Mouse (Mus musculus) left cerebral cortex, adult 11 months (tissue): Measurements from ENCODE around the gene Efemp2.
"Not testable (repeated sequence)": the region's sequence is repeated elsewhere in the genome, so short reads cannot be mapped to it uniquely, and the experiment has no call there.

Source experiments
- DNase-seq: peaks from one replicate; pipeline ENCODE4 v3.0.0; 2022; ENCODE audit warnings: low spot score

Gene Efemp2

GRCm38 (mm10) chr19:5477668-5478300, 4.0 kb downstream of the Efemp2 start:
- DNase-seq = no peak

DNA sequence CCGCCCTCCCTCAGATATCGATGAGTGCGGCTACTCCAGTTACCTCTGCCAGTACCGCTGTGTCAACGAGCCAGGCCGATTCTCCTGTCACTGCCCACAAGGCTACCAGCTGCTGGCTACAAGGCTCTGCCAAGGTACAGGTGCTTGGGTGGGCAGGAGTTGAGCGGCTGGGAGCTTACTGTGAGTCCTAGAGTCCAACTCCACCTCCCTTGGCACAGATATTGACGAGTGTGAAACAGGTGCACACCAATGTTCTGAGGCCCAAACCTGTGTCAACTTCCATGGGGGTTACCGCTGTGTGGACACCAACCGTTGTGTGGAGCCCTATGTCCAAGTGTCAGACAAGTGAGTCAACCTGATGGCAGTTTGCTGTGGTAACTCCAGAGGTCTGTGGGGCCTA, 6.3 kb downstream of the Efemp2 start:
- DNase-seq = no peak

DNA sequence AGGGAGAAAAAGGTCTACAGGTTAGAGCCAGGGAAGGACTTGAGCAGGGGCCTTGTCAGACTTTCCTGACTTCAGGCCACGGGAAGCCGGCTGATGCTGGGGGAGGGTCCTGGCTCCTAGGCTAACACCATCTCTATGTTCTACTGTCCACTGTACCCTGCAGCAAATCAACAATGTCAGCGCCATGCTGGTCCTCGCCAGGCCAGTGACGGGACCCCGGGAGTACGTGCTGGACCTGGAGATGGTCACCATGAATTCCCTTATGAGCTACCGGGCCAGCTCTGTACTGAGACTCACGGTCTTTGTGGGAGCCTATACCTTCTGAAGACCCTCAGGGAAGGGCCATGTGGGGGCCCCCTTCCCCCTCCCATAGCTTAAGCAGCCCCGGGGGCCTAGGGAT, 7.6 kb downstream of the Efemp2 start:
- no peak for DNase-seq

DNA sequence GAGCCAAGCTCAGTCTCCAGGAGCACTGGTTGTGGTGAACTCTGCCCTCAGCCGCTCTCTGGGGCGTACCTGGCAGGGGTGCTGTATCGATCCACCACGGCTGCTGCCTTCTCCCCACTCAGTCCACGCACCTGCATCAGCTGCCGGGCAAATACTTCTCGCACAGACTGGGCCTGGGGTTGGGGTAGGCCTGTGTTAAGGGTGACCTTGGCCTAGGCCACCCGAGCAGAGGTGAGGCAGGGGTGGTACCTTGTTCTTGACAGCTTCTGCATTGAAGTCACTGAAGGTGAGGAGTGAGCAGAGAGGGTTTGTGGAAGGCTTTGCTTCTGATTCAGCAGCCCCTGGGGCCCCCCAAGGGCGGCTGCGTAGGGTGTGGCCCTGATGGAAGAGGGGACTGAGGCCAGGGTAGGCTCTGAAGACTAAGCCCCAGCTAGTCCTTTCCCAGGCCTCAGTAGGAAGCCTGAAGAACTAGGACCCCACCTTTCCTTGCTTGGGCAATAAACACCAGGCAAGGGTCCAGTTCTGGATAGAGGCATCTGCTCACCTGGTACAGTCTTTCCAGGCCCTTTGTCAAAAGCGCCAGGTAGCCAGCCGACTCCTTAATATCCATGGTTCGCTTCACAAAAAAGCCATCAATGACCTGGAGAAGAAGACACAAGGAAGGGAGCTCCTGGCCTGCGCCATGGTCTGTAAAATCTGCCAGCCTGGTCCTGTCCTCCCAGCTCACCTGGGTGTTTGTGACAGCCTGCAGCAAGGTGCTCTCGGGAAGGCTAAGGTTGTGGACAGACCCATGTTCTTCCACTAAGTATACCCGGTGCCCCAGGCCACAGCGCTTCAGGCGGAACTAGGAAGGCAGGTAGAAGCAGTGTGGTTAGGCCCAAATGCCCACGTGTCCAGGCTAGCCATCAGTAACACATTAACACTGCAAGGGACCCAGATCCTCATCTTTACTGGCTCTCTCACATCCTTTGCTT, 9.9 kb downstream of the Efemp2 start:
- DNase-seq = no peak

DNA sequence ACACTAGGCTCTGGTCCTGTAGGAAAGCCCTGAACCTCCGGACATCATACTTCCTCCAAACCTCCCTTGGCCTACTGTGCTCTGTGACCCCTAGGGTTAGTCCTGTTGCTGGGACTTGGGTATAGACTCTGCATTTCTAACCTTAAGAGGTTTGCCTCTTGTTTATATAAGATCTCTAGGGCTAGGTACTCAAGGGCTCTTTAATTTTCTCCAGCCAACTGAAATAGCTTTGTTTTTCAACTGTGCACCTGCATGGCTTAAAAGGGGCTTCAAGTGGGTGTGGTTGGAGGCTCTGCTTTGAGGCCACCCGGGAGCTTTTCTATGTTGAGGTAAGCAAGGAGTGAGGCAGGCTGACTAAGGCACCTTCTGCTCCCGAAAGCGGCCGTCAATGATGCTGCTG, 10.7 kb downstream of the Efemp2 start:
- no peak for DNase-seq

- no peak for DNase-seq
Measured at GRCm38 (mm10) chr19:5485371-5485770, 11.6 kb downstream of the Efemp2 start.

- DNase-seq = no peak
Measured at GRCm38 (mm10) chr19:5485821-5486220, 12.1 kb downstream of the Efemp2 start.

GRCm38 (mm10) chr19:5486286-5486685, 12.5 kb downstream of the Efemp2 start:
- DNase-seq = no peak

DNA sequence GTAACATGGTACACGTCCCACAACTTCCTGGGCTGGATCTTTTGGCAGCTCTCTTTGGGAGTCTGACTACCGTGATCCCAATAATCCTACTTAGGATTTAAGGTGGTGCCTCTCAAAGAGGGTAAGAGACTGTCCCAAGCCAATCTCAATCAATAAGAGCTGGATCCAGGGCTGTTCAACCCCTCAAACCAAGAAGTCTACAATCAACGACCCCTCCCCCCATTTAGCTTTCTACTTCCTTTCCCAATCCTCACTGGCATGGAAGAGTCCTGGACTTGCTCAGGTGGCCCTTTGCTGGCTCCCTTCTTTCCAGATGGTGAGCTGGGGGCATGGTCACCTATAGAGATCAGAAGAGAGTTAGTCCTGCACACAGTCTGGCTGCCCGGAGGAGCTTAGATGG, 13.0 kb downstream of the Efemp2 start:
- no peak for DNase-seq

GRCm38 (mm10) chr19:5487768-5488550, 14.2 kb downstream of the Efemp2 start, which contains the start of gene Mus81:
Mus81 (minus strand) TSS chr19:5488402.
- peak; percentile 90 for DNase-seq

- peak; percentile 97 for DNase-seq
Measured at GRCm38 (mm10) chr19:5488878-5489571, 15.3 kb downstream of the Efemp2 start.

DNA sequence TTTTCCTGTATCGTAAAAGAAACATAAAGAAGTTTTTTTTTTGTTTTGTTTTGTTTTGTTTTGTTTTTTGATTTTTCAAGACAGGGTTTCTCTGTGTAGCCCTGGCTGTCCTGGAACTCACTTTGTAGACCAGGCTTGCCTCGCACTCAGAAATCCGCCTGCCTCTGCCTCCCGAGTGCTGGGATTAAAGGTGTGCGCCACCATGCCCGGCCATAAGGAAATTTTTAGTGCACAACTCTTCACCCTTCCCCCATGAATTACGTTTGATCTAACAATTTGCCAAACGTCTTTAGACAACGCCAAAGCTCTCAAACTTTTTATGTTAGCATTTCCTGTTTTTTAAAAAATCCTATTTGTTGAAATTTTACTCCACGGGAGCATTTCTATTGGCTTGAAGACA, 16.0 kb downstream of the Efemp2 start:
- not testable (repeated sequence) for DNase-seq

- DNase-seq = peak; percentile 92
Measured at GRCm38 (mm10) chr19:5490313-5490897, 16.7 kb downstream of the Efemp2 start, which contains the start of gene Cfl1. Cfl1 (plus strand) TSS chr19:5490455.

- peak; percentile 72 for DNase-seq
Measured at GRCm38 (mm10) chr19:5490898-5491708, 17.3 kb downstream of the Efemp2 start.

GRCm38 (mm10) chr19:5492641-5493040, 18.9 kb downstream of the Efemp2 start:
- DNase-seq = no peak

DNA sequence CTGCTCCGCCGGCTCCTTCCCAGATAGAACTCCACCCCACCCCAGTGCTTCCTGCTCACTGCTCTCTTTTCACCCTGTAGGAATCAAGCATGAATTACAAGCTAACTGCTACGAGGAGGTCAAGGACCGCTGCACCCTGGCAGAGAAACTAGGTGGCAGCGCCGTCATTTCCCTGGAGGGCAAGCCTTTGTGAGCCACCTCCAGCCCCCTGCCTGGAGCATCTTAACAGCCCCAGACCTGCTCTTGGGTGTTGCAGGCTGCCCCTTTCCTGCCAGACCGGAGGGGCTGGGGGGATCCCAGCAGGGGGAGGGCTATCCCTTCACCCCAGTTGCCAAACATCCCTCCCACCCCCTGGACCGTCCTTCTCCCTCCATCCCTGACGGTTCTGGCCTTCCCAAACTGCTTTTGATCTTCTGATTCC, 19.6 kb downstream of the Efemp2 start:
- not testable (repeated sequence) for DNase-seq

- DNase-seq = no peak
Measured at GRCm38 (mm10) chr19:5494314-5494713, 20.6 kb downstream of the Efemp2 start.

- no peak for DNase-seq
Measured at GRCm38 (mm10) chr19:5495353-5496051, 21.7 kb downstream of the Efemp2 start.

- DNase-seq = no peak
Measured at GRCm38 (mm10) chr19:5496052-5496370, 22.3 kb downstream of the Efemp2 start.

DNA sequence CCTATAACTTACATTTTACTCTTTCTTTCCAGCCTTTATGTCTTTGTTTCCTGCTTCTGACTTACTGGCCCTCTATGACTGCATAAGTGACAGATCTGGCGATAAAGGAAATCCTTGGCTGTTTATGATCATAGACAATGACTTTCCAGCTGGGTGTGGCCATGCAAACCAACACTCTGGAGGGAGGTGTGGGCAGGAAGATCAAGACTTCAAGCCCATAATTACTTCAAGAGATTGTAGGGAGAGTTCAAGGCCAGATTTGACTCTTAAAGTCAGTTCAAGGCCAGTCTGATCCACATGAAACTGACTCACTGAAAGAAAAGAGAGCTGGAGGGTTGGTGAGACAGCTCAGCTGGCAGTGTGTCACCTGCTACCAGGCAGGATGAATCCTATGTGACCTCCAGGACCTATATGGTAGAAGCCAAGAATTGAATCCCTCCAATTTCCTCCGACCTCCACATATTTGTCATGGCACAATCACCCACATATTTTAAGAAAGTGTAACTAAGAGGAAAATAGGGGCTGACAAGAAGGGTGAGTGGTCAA, 26.6 kb downstream of the Efemp2 start:
- no peak for DNase-seq
